Mouse (Mus musculus): Measurements from ENCODE around the gene Lrif1. TPM values are rescaled to one million over a fixed set of nuclear protein-coding genes. Genes with fewer than 3 reads are reported as not detected.

Gene Lrif1
- polyA plus RNA-seq, 1 experiment from 2014 or later, result 13.5 TPM

Other genes with a start within 250 kb of the Lrif1 start
- 25.2 and 29.4 TPM in 2 replicates for gene Dennd2d, start 202.6 kb upstream of the Lrif1 start, polyA plus RNA-seq (2015; fragmentation: Nextera tagmentation; extraction: Ambion mirVana)
- 87.4 and 92.3 TPM in 2 replicates for gene Dram2, start 137.2 kb upstream of the Lrif1 start, polyA plus RNA-seq (2015; fragmentation: Nextera tagmentation; extraction: Ambion mirVana)
- gene Cept1, start 137.2 kb upstream of the Lrif1 start, polyA plus RNA-seq (2015; fragmentation: Nextera tagmentation; extraction: Ambion mirVana), result 65.9 and 70.0 TPM in 2 replicates
- 11.3 and 13.9 TPM in 2 replicates for gene Cd53, start 105.2 kb downstream of the Lrif1 start, polyA plus RNA-seq (2015; fragmentation: Nextera tagmentation; extraction: Ambion mirVana)
- not detected in 2 replicates for gene Olfr266, start 141.3 kb downstream of the Lrif1 start, polyA plus RNA-seq (2015; fragmentation: Nextera tagmentation; extraction: Ambion mirVana)